Mouse (Mus musculus): ENCODE results near the gene Arhgap45. TPM values are rescaled to one million over a fixed set of nuclear protein-coding genes. Genes with fewer than 3 reads are reported as not detected.

Gene Arhgap45
- 2.0 TPM in 2 replicates for polyA plus RNA-seq (2015; fragmentation: Nextera tagmentation; extraction: Ambion mirVana)

- H3K9ac ChIP-seq (ENCODE audit: low read length), result no peak within 1 kb of the TSS
- no peaks in the 10 kb centered on the region for H3K27me3 ChIP-seq (ENCODE audit: control insufficient read depth, insufficient read depth, low read length)
- H3K4me2 ChIP-seq (replicated peaks; ENCODE audit: low read depth), result no peak within 1 kb of the TSS
- H3K4me3 ChIP-seq (ENCODE audit: low read depth, low read length), result 0 out of 2 replicates have a peak within 1 kb of the TSS, but pooled peaks have one; percentile 2
- no peak for TF ChIP-seq EP300 (optimal IDR thresholded peaks at IDR 0.05)
- TF ChIP-seq CTCF (IDR thresholded peaks at IDR 0.05; ENCODE audit: low read depth), result no peak
- DNase-seq (ENCODE audit: low spot score) (no peak), ATAC-seq (ENCODE audit: low FRiP score, low TSS enrichment) (no peak)
- 0 out of 2 replicates have a peak, but pooled peaks cover 3% of the 10 kb centered on the region for H3K4me1 ChIP-seq (replicated peaks; ENCODE audit: control insufficient read depth, insufficient read depth)
- H3K36me3 ChIP-seq (ENCODE audit: control insufficient read depth, insufficient read depth, low read length), result 0 out of 2 replicates have a peak, but pooled peaks cover 1% of the 10 kb centered on the region
- peak within 1 kb of the TSS; percentile 45; the same call in 1 of the 2 replicates for H3K27ac ChIP-seq (replicated peaks)
- 70% methylated on average over 11 of the region's 11 CpGs for WGBS
- H3K9me3 ChIP-seq (ENCODE audit: control insufficient read depth, low read length), result no peaks in the 10 kb centered on the region
Measured at GRCm38 (mm10) chr10:80016511-80016910, at the start of gene Arhgap45. Gene Arhgap45 (plus strand): TSS chr10:80016653.

GRCm38 (mm10) chr10:79966886-79967400 is 49.5 kb upstream of the Arhgap45 start:
- TF ChIP-seq EP300 (optimal IDR thresholded peaks at IDR 0.05) (no peak), CTCF (IDR thresholded peaks at IDR 0.05; ENCODE audit: low read depth) (no peak)
- no peaks in the 10 kb centered on the region for H3K27me3 ChIP-seq (ENCODE audit: control insufficient read depth, insufficient read depth, low read length)
- DNase-seq (ENCODE audit: low spot score), result no peak
- H3K9me3 ChIP-seq (ENCODE audit: control insufficient read depth, low read length), result no peaks in the 10 kb centered on the region
- no peaks in the 10 kb centered on the region for H3K4me1 ChIP-seq (replicated peaks; ENCODE audit: control insufficient read depth, insufficient read depth)
- no peak overlapping the region for H3K9ac ChIP-seq (ENCODE audit: low read length)
- 90% methylated on average over 5 of the region's 5 CpGs for WGBS
- H3K4me3 ChIP-seq (ENCODE audit: low read depth, low read length), result no peak overlapping the region
- peaks cover 18% of the 10 kb centered on the region for H3K36me3 ChIP-seq (ENCODE audit: control insufficient read depth, insufficient read depth, low read length)
- ATAC-seq (ENCODE audit: low FRiP score, low TSS enrichment), result no peak
- H3K27ac ChIP-seq (replicated peaks), result no peak overlapping the region
- H3K4me2 ChIP-seq (replicated peaks; ENCODE audit: low read depth), result no peak overlapping the region

DNA sequence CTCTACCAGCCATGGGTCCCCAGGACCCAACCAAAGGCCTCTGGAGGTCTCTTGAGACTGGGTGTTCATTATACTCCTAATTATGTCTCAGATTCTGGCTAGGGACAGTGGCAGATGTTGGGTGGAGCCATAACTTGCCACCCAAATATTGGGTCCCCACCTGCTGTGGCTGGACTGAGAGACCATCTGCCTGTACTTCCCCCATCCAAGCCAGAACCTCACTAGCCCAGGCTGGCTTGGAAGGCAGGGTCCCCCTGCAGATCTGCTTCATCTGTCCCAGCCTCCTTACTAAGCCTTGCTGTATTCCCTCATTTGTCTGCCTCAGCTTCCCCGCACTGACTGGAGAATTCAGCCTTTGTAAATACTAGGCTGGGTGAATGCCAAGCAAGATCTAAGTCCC is 48.3 kb upstream of the Arhgap45 start:
- H3K36me3 ChIP-seq (ENCODE audit: control insufficient read depth, insufficient read depth, low read length), result peaks cover 15% of the 10 kb centered on the region
- WGBS, result 65% methylated on average over 1 of the region's 1 CpGs

GRCm38 (mm10) chr10:79969124-79969568 is 47.3 kb upstream of the Arhgap45 start:
- H3K4me1 ChIP-seq (replicated peaks; ENCODE audit: control insufficient read depth, insufficient read depth), result no peaks in the 10 kb centered on the region
- WGBS, result 17% methylated on average over 3 of the region's 3 CpGs
- H3K27me3 ChIP-seq (ENCODE audit: control insufficient read depth, insufficient read depth, low read length), result no peaks in the 10 kb centered on the region
- no peak overlapping the region for H3K4me2 ChIP-seq (replicated peaks; ENCODE audit: low read depth)
- no peak overlapping the region for H3K9ac ChIP-seq (ENCODE audit: low read length)
- DNase-seq (ENCODE audit: low spot score) (no peak), ATAC-seq (ENCODE audit: low FRiP score, low TSS enrichment) (no peak)
- no peak overlapping the region for H3K4me3 ChIP-seq (ENCODE audit: low read depth, low read length)
- no peak overlapping the region for H3K27ac ChIP-seq (replicated peaks)
- no peaks in the 10 kb centered on the region for H3K9me3 ChIP-seq (ENCODE audit: control insufficient read depth, low read length)
- no peak for TF ChIP-seq EP300 (optimal IDR thresholded peaks at IDR 0.05)
- peak; percentile 32; the same call in 1 of the 2 replicates for TF ChIP-seq CTCF (IDR thresholded peaks at IDR 0.05; ENCODE audit: low read depth)
- peaks cover 15% of the 10 kb centered on the region for H3K36me3 ChIP-seq (ENCODE audit: control insufficient read depth, insufficient read depth, low read length)

More for the DNA sequence above, 48.3 kb upstream of the Arhgap45 start:
- H3K4me3 ChIP-seq (ENCODE audit: low read depth, low read length), result no peak overlapping the region
- H3K9ac ChIP-seq (ENCODE audit: low read length), result no peak overlapping the region
- TF ChIP-seq CTCF (IDR thresholded peaks at IDR 0.05; ENCODE audit: low read depth) (no peak), EP300 (optimal IDR thresholded peaks at IDR 0.05) (no peak)
- H3K4me2 ChIP-seq (replicated peaks; ENCODE audit: low read depth), result no peak overlapping the region
- no peaks in the 10 kb centered on the region for H3K9me3 ChIP-seq (ENCODE audit: control insufficient read depth, low read length)
- H3K27me3 ChIP-seq (ENCODE audit: control insufficient read depth, insufficient read depth, low read length), result no peaks in the 10 kb centered on the region
- H3K27ac ChIP-seq (replicated peaks), result no peak overlapping the region
- H3K4me1 ChIP-seq (replicated peaks; ENCODE audit: control insufficient read depth, insufficient read depth), result no peaks in the 10 kb centered on the region
- DNase-seq (ENCODE audit: low spot score), result no peak
- no peak for ATAC-seq (ENCODE audit: low FRiP score, low TSS enrichment)

- no peaks in the 10 kb centered on the region for H3K9me3 ChIP-seq (ENCODE audit: control insufficient read depth, low read length)
- peak within 1 kb of the TSS; percentile 64 for H3K4me2 ChIP-seq (replicated peaks; ENCODE audit: low read depth)
- H3K4me1 ChIP-seq (replicated peaks; ENCODE audit: control insufficient read depth, insufficient read depth), result no peaks in the 10 kb centered on the region
- no peaks in the 10 kb centered on the region for H3K27me3 ChIP-seq (ENCODE audit: control insufficient read depth, insufficient read depth, low read length)
- peaks cover 16% of the 10 kb centered on the region for H3K36me3 ChIP-seq (ENCODE audit: control insufficient read depth, insufficient read depth, low read length)
- no peak for DNase-seq (ENCODE audit: low spot score)
- H3K27ac ChIP-seq (replicated peaks), result no peak within 1 kb of the TSS
- peak within 1 kb of the TSS; percentile 36 for H3K4me3 ChIP-seq (ENCODE audit: low read depth, low read length)
- H3K9ac ChIP-seq (ENCODE audit: low read length), result peak within 1 kb of the TSS; percentile 47
- WGBS, result 6% methylated on average over 38 of the region's 47 CpGs
- ATAC-seq (ENCODE audit: low FRiP score, low TSS enrichment), result peak; percentile 11; the same call in 1 of the 2 replicates
- no peak for TF ChIP-seq CTCF (IDR thresholded peaks at IDR 0.05; ENCODE audit: low read depth)
- TF ChIP-seq EP300 (optimal IDR thresholded peaks at IDR 0.05), result no peak
Measured at GRCm38 (mm10) chr10:79970415-79971182, 45.9 kb upstream of the Arhgap45 start, which contains the start of gene Grin3b. Gene Grin3b (plus strand): TSS chr10:79970715.

DNA sequence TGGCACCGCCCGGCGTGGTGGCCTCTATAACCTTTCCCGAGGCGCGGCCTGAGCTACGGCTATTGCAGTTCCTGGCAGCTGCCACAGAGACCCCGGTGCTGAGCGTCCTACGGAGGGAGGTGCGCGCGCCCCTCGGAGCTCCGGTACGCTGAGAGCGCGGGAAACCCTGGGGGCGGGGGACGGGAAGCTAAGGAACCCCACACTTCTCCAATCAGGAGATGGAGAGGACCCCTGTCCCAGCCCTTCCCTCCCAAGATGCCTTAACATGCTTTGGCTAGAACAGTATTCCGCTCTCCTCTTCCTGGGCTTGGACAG is 45.3 kb upstream of the Arhgap45 start:
- no peak for TF ChIP-seq CTCF (IDR thresholded peaks at IDR 0.05; ENCODE audit: low read depth)
- TF ChIP-seq EP300 (optimal IDR thresholded peaks at IDR 0.05), result no peak
- Histone ChIP-seq H3K27ac (replicated peaks) (no peak overlapping the region), H3K4me1 (replicated peaks; ENCODE audit: control insufficient read depth, insufficient read depth) (no peaks in the 10 kb centered on the region), H3K4me2 (replicated peaks; ENCODE audit: low read depth) (peak overlapping the region; percentile 64), H3K9ac (ENCODE audit: low read length) (peak overlapping the region; percentile 47), H3K9me3 (ENCODE audit: control insufficient read depth, low read length) (no peaks in the 10 kb centered on the region), H3K36me3 (ENCODE audit: control insufficient read depth, insufficient read depth, low read length) (peaks cover 16% of the 10 kb centered on the region), H3K4me3 (ENCODE audit: low read depth, low read length) (peak overlapping the region; percentile 36), H3K27me3 (ENCODE audit: control insufficient read depth, insufficient read depth, low read length) (no peaks in the 10 kb centered on the region)
- DNase-seq (ENCODE audit: low spot score) (no peak), ATAC-seq (ENCODE audit: low FRiP score, low TSS enrichment) (no peak)
- 4% methylated on average over 21 of the region's 21 CpGs for WGBS

Data from stomach, postnatal 0 days (tissue).